ENCODE assay signal across 11 mouse cellular contexts in genomic region chr12:64937493-64937892, GRCm38 (mm10). TPM values are rescaled to one million over a fixed set of nuclear protein-coding genes. Genes with fewer than 3 reads are reported as not detected.
DNase-seq lines count a peak whose midpoint lies in the region; ATAC-seq and TF ChIP-seq lines count a peak whose summit lies in the region.
"Had no signal": no experiment of that assay in that cellular context is flagged by ENCODE, and none has a peak within 500 bp of the region (broad histone marks: within the 10 kb centered on the region; RNA-seq: fewer than 3 reads in every experiment).

No protein-coding gene starts in this region.

- peak; percentile 7; the same call in 1 of the 2 replicates for TF ChIP-seq CTCF in lung, embryonic 14.5 days (IDR thresholded peaks at IDR 0.05; ENCODE audit: low read depth)

- no peaks in the 10 kb centered on the region for H3K9me3 ChIP-seq in lung, embryonic 14.5 days (ENCODE audit: low read depth, low read length)
- H3K9me3 ChIP-seq: midbrain, embryonic 12.5 days had no signal

- no peak overlapping the region for H3K27ac ChIP-seq in lung, embryonic 14.5 days (ENCODE audit: low read depth)
- H3K27ac ChIP-seq: midbrain, embryonic 12.5 days had no signal

- no peak overlapping the region for H3K9ac ChIP-seq in lung, embryonic 14.5 days
- H3K9ac ChIP-seq: midbrain, embryonic 12.5 days had no signal

- no peaks in the 10 kb centered on the region for H3K4me1 ChIP-seq in lung, embryonic 14.5 days (ENCODE audit: insufficient read depth)
- H3K4me1 ChIP-seq: midbrain, embryonic 12.5 days had no signal

- peak; percentile 7 for DNase-seq in adrenal gland, adult 2 months
- DNase-seq in adrenal gland, postnatal 4 days (ENCODE audit: low spot score in 2 of 2) = no peak
- DNase-seq in lung, embryonic 14.5 days = peak; percentile 13
- no peak for DNase-seq in lung, postnatal 25 days (ENCODE audit: low spot score)
- DNase-seq in induced T-regulatory cell, adult 2 months (ENCODE audit: low read depth) = peak; percentile 60
- DNase-seq in thymus, postnatal 14 days = peak; percentile 49
- no peak for DNase-seq in cerebellum, adult 18-20 months
- DNase-seq in spleen, adult 12 weeks (ENCODE audit: low spot score) = no peak
- DNase-seq: cerebellum, adult 11-12 months; right cerebral cortex, postnatal 25 days had no signal

- H3K4me2 ChIP-seq in lung, embryonic 14.5 days = no peak overlapping the region
- H3K4me2 ChIP-seq: midbrain, embryonic 12.5 days had no signal

- H3K27me3 ChIP-seq in lung, embryonic 14.5 days (ENCODE audit: insufficient read depth, low read length) = no peaks in the 10 kb centered on the region
- H3K27me3 ChIP-seq: midbrain, embryonic 12.5 days had no signal

- peaks cover 4% of the 10 kb centered on the region; the same call in 1 of the 2 replicates for H3K36me3 ChIP-seq in lung, embryonic 14.5 days (ENCODE audit: insufficient read depth)

- H3K4me3 ChIP-seq in lung, embryonic 14.5 days (ENCODE audit: low read depth, low read length) = no peak overlapping the region
- H3K4me3 ChIP-seq: midbrain, embryonic 12.5 days had no signal

- ATAC-seq in lung, embryonic 14.5 days (ENCODE audit: insufficient read depth) = no peak

- WGBS in lung, embryonic 14.5 days = 80% methylated on average over 2 of the region's 2 CpGs

RNA-seq across cellular contexts. Expression of gene Gm527, which starts 19.8 kb away (rescaled TPM):
- 1 to 10 TPM; 4.6 to 6.0 TPM for total RNA-seq in adrenal gland, adult 2 months (2021)
- polyA plus RNA-seq in adrenal gland, adult 2 months (2012; rRNA removed) = 0.08 TPM in 1 of 2 replicates, not detected in the other
- 10 to 100 TPM in 1 of 2 experiments, 1 to 10 TPM in 1; 8.7 to 10.3 TPM for total RNA-seq in adrenal gland, postnatal 4 days (2021)
- 1.3 and 1.8 TPM in 2 replicates for polyA plus RNA-seq in lung, embryonic 14.5 days (2014; fragmentation: Nextera tagmentation; extraction: Ambion mirVana)

RNA-seq across cellular contexts. Expression of gene Klhl28, which starts 27.8 kb away (rescaled TPM):
- total RNA-seq in adrenal gland, adult 2 months (2021) = 10 to 100 TPM; 10.3 to 11.8 TPM
- polyA plus RNA-seq in adrenal gland, adult 2 months (2012; rRNA removed) = 0.90 and 1.6 TPM in 2 replicates
- total RNA-seq in adrenal gland, postnatal 4 days (2021) = 10 to 100 TPM; 12.2 to 16.3 TPM
- polyA plus RNA-seq in lung, embryonic 14.5 days (2014; fragmentation: Nextera tagmentation; extraction: Ambion mirVana) = 13.1 and 15.1 TPM in 2 replicates

RNA-seq across cellular contexts. Expression of gene Togaram1, which starts 28.1 kb away (rescaled TPM):
- 10 to 100 TPM; 29.1 to 44.7 TPM for total RNA-seq in adrenal gland, adult 2 months (2021)
- 4.3 and 5.8 TPM in 2 replicates for polyA plus RNA-seq in adrenal gland, adult 2 months (2012; rRNA removed)
- 10 to 100 TPM; 33.2 to 34.1 TPM for total RNA-seq in adrenal gland, postnatal 4 days (2021)
- polyA plus RNA-seq in lung, embryonic 14.5 days (2014; fragmentation: Nextera tagmentation; extraction: Ambion mirVana) = 30.7 and 32.2 TPM in 2 replicates

Comparison
In these comparisons a context has a peak if more than half of its experiments do, and no peak if none do; other contexts are left out.
1. DNase-seq: peak in adrenal gland, adult 2 months (single experiment), lung, embryonic 14.5 days (single experiment), induced T-regulatory cell, adult 2 months (single experiment) and thymus, postnatal 14 days (single experiment); none in adrenal gland, postnatal 4 days (0 of 2), lung, postnatal 25 days (single experiment), cerebellum, adult 18-20 months (0 of 2) and spleen, adult 12 weeks (single experiment).